Mouse (Mus musculus) heart, adult 2 months (tissue): ENCODE results near the gene Cacna1d. TPM values are rescaled to one million over a fixed set of nuclear protein-coding genes. Genes with fewer than 3 reads are reported as not detected.

ENCODE experiments used
- DNase-seq, 2 experiments: peaks; one replicate each; pipeline ENCODE4 v3.0.0; 2021
- H3K27ac ChIP-seq: fragments of 200-600 bp; 2 replicates; pipeline ENCODE4 v1.8.1; 2022
- H3K27me3 ChIP-seq: fragments of 200-500 bp; 2 replicates; pipeline ENCODE4 v1.6.1; 2012; ENCODE audit warnings: mild to moderate bottlenecking, low read length, inconsistent platforms, mixed read lengths; ENCODE audit not compliant: control insufficient read depth, insufficient read depth
- H3K36me3 ChIP-seq: fragments of 200-500 bp; 2 replicates; pipeline ENCODE4 v1.6.1; 2012; ENCODE audit warnings: low read length, inconsistent platforms; ENCODE audit not compliant: control insufficient read depth, insufficient read depth
- H3K4me1 ChIP-seq: fragments of 200-500 bp; 2 replicates; pipeline ENCODE4 v1.6.1; 2011; ENCODE audit warnings: low read length; ENCODE audit not compliant: control insufficient read depth, insufficient read depth
- H3K4me3 ChIP-seq: fragments of 200-600 bp; 2 replicates; pipeline ENCODE4 v1.8.1; 2022
- H3K79me2 ChIP-seq: fragments of 200-500 bp; replicated peaks from 2 replicates; pipeline ENCODE4 v1.6.1; 2012; ENCODE audit warnings: mild to moderate bottlenecking, inconsistent platforms, low read length, moderate library complexity, mixed read lengths; ENCODE audit not compliant: control insufficient read depth, insufficient read depth
- H3K9ac ChIP-seq: fragments of 200-500 bp; 2 replicates; pipeline ENCODE4 v1.6.1; 2012; ENCODE audit warnings: low read depth, mild to moderate bottlenecking, control low read depth, inconsistent platforms, low read length, mixed read lengths
- CTCF ChIP-seq: fragments of 200-600 bp; IDR thresholded peaks from 2 replicates; pipeline ENCODE4 v1.8.1; 2022; ENCODE audit warnings: antibody characterized with exemption, mild to moderate bottlenecking, moderate library complexity
- EP300 ChIP-seq: fragments of 200-500 bp; IDR thresholded peaks from 2 replicates; pipeline ENCODE4 v1.6.1; 2011; ENCODE audit warnings: low read depth, low read length, control low read depth; ENCODE audit not compliant: insufficient read depth
- POLR2A ChIP-seq: fragments of 200-500 bp; IDR thresholded peaks from 2 replicates; pipeline ENCODE4 v1.6.1; 2011; ENCODE audit warnings: mild to moderate bottlenecking, low read depth, low read length, control low read depth; ENCODE audit not compliant: insufficient read depth
- whole genome bisulfite sequencing: fragments of 180-500 bp; shearing (Covaris S2); methylation state at CpG from one replicate; pipeline ENCODE4 v1.1.7; 2018; 5-methylcytosine and 5-hydroxymethylcytosine counted together
- intact Hi-C: fragments of 180-260 bp; cut with DNase I; formaldehyde crosslinking; loops from one replicate; pipeline ENCODE4 v1.15.1; 2025
- polyA plus RNA-seq: library from polyadenylated mRNA; depleted of rRNA; stranded (reverse); fragments of >200 nt; gene quantifications from 2 replicates; pipeline ENCODE4 v1.2.3, GENCODE M21; 2012
- total RNA-seq, 2 experiments: library from RNA; stranded (reverse); gene quantifications; 2 replicates each; pipeline ENCODE4 v1.2.3; 2021

The Cacna1d gene
- total and polyA plus RNA-seq, 3 experiments: 1.3 to 3.0 (median 2.1) TPM

DNA sequence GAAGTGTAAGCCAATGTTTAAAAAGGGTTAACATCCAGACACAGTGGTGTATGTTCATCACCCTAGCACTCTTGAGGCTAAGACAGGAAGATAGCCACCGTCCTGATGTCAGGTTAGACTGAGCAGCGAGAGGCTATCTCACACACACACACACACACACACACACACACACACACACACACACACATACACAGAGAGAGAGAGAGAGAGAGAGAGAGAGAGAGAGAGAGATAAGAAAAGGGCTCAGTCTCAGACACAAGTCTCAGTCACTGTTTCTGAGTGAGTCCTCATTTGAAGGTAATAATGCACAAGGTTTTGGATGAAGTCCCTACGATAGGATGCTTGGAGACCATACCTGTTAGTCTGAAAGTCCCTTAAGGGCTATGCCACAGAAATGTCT lies 322.9 kb downstream of the Cacna1d start:
- no peak for DNase-seq
- Histone ChIP-seq H3K27me3 (no peaks in the 10 kb centered on the region), H3K9ac (no peak overlapping the region), H3K27ac (no peak overlapping the region), H3K79me2 (no peaks in the 10 kb centered on the region), H3K4me1 (no peaks in the 10 kb centered on the region), H3K36me3 (no peaks in the 10 kb centered on the region), H3K4me3 (no peak overlapping the region)
- intact Hi-C loops: no loop called here
- WGBS: 77% methylated on average over 3 of the region's 3 CpGs
- TF ChIP-seq EP300 (no peak), POLR2A (no peak), CTCF (no peak)

DNA sequence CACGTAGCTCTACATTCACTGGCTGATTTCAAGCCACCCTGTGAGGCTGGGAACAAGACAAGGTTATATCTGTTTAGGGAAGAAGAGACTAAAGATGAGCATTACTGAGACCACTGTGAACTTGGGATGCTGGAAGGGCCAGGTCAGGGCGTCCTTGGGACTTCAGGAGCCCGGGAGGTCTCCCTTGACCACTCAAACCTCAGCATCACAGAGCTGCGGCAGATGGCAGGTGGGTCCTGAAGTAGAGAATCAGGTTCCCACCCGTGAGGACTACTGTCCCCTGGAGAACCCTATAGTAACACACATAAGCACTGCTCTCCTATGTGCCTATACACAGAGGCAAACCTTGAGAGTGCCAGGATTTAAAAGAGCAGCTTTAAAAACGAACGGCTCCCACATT lies 323.6 kb downstream of the Cacna1d start:
- Histone ChIP-seq H3K9ac (no peak overlapping the region), H3K27me3 (no peaks in the 10 kb centered on the region), H3K27ac (no peak overlapping the region), H3K36me3 (no peaks in the 10 kb centered on the region), H3K4me1 (no peaks in the 10 kb centered on the region), H3K79me2 (no peaks in the 10 kb centered on the region), H3K4me3 (no peak overlapping the region)
- no peak for DNase-seq
- TF ChIP-seq CTCF: no peak
- TF ChIP-seq POLR2A: no peak
- no peak for TF ChIP-seq EP300
- intact Hi-C loops: no loop called here
- WGBS: 89% methylated on average over 7 of the region's 7 CpGs

DNA sequence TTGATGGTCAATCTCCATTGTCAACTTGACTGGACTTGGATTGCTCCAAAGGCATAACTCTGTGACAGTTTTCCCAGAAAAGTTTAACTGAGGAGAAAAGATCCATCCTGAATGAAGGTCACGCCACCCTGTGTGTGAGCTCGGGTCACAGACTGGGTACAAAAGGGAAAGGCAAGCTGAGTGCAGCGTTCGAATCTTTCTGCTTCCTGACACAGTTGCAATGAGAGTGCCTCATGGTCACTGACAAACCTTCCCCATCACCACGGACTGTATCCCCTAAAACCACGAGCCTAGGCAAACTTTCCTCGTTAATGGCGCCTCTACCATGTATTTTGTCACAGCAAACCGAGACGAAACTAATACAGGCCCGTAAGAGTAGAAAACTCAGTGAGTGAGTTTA lies 325.2 kb downstream of the Cacna1d start:
- TF ChIP-seq EP300 (no peak), CTCF (no peak), POLR2A (no peak)
- WGBS: 94% methylated on average over 11 of the region's 11 CpGs
- no peaks in the 10 kb centered on the region for H3K79me2 ChIP-seq
- no peak overlapping the region for H3K9ac ChIP-seq
- H3K27me3 ChIP-seq: no peaks in the 10 kb centered on the region
- H3K4me1 ChIP-seq: no peaks in the 10 kb centered on the region
- no peak overlapping the region for H3K27ac ChIP-seq
- intact Hi-C loops: no loop called here
- no peaks in the 10 kb centered on the region for H3K36me3 ChIP-seq
- DNase-seq: no peak
- no peak overlapping the region for H3K4me3 ChIP-seq

DNA sequence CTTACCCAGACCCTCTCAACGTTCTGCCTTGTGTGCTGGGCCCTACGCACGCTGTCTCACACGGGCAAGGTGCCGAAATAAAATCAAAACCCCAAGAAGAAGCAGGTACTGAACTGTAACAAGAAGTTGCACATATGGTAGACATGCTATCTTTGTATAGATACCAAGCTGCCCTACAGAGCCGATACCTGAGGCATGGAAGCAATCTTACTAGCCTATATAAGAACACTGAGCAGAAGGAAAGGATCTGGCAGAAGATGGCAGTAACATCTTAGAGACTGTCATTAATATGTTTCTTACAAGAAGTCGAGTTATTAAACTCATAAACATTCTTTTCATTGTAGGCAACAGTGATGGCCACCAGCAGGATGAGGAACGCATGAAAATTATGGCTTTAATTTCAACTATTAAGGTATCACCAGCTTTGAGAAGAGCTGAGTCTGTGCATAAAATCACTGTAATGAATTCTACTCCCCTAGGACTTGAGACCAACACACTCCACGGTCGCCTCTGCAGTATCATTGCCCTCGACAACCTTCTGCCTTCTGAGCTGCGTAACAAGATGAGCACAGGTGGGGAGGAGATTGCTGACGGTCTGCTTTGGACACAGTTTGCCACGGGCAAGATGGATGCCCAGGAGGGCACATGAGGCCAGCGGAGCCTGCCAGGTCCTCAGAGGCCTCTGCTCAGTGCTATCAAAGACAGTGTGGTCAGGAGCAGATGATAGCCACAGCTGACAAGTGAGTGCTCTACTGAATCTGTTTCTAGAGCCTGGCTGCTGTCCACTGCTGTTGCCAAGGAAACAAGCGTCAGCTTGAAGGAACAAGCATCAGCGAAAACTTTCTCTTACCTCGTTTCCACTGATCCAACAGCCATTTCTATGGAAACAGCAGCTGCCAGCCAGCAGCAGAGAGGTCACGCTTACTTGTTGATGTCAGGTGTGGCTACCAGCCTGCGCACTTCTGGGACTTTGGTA lies 327.2 kb downstream of the Cacna1d start:
- Histone ChIP-seq H3K27me3 (no peaks in the 10 kb centered on the region), H3K4me3 (no peak overlapping the region), H3K9ac (no peak overlapping the region), H3K27ac (no peak overlapping the region), H3K36me3 (no peaks in the 10 kb centered on the region), H3K4me1 (no peaks in the 10 kb centered on the region), H3K79me2 (no peaks in the 10 kb centered on the region)
- intact Hi-C loops: no loop called here
- 67% methylated on average over 20 of the region's 20 CpGs for WGBS
- no peak for TF ChIP-seq EP300
- TF ChIP-seq CTCF: no peak
- TF ChIP-seq POLR2A: no peak
- peak in 1 of 2 experiments; percentile 32 for DNase-seq

DNA sequence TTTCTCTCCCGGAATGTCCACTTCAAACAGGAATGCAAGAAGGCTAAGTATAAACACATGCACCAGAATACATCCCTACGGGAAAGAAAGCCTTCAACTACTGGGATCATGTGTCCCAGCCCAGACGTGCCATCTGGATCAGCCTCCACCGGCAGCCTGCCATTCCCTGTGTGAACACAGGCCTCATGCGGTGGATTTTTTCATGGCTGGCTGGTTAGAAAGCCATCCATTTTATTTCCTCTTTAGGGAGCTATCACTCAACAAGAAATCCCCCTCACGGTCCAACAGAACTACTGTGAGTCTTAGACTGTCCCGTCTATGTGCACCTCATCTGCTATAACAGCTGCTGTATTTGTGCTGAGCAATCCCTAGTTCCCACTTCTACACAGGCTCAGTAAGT lies 343.5 kb downstream of the Cacna1d start:
- Histone ChIP-seq H3K27me3 (no peaks in the 10 kb centered on the region), H3K79me2 (no peaks in the 10 kb centered on the region), H3K9ac (no peak overlapping the region), H3K36me3 (no peaks in the 10 kb centered on the region), H3K4me1 (no peaks in the 10 kb centered on the region), H3K4me3 (no peak overlapping the region), H3K27ac (no peak overlapping the region)
- peak in 1 of 2 experiments; percentile 21 for DNase-seq
- intact Hi-C loops: loop anchor here (2.0 kb wide), 1 partner anchor 47 kb away; no protein-coding TSS in a partner anchor
- WGBS: 57% methylated on average over 7 of the region's 7 CpGs
- TF ChIP-seq CTCF (no peak), POLR2A (no peak), EP300 (no peak)

DNA sequence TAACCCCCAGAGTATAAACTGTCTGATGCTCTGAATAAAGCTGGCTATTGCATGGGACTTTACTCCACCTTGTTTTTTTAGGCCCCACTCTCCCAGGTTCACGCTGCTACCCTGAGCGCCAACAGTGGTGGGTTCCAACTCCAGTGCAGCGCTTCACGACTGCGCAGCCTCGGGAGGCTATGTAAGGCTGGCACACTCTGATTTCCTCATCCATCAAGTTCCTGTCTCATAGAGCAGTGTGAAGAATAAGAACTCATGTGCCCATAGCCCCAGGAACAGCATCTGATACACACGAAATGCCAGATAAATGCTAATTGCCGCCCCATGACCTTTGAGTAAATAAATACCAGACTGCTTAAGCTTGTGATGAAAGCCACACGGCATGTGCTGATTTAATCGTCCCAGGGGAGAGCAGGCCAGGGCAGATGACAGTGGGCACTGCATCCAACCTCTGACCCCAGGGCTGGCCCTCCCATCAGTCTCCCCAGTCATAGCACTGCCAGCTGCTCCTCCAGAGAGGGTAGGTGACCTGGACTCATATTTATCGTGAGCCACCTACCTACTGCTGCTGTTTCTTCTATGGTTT lies 352.8 kb downstream of the Cacna1d start:
- 81% methylated on average over 11 of the region's 11 CpGs for WGBS
- no peaks in the 10 kb centered on the region for H3K27me3 ChIP-seq
- peaks cover 1% of the 10 kb centered on the region; the same call in 1 of the 2 replicates for H3K4me1 ChIP-seq
- H3K4me3 ChIP-seq: no peak overlapping the region
- no peak overlapping the region for H3K27ac ChIP-seq
- no peak overlapping the region for H3K9ac ChIP-seq
- TF ChIP-seq CTCF (no peak), POLR2A (no peak), EP300 (no peak)
- no peaks in the 10 kb centered on the region for H3K36me3 ChIP-seq
- no peaks in the 10 kb centered on the region for H3K79me2 ChIP-seq
- DNase-seq: no peak
- intact Hi-C loops: loop anchor here (5.0 to 10.0 kb wide), 4 partner anchors 79 to 536 kb away; no protein-coding TSS in a partner anchor
